Mouse (Mus musculus) thymus, adult 18-20 months (tissue): Measurements from ENCODE around the gene Cemip2.
"Not testable (repeated sequence)": the region's sequence is repeated elsewhere in the genome, so short reads cannot be mapped to it uniquely, and the experiment has no call there.

ENCODE experiments used
- DNase-seq, 2 experiments: peaks; one replicate each; pipeline ENCODE4 v3.0.0; 2022; ENCODE audit warnings: mixed read lengths in 2 of 2

The Cemip2 gene

GRCm38 (mm10) chr19:21818021-21818725 lies 40.0 kb downstream of the Cemip2 start:
- no peak for DNase-seq

GRCm38 (mm10) chr19:21819585-21819984 lies 41.4 kb downstream of the Cemip2 start:
- no peak for DNase-seq

GRCm38 (mm10) chr19:21820126-21820525 lies 42.0 kb downstream of the Cemip2 start:
- DNase-seq, result no peak

GRCm38 (mm10) chr19:21821877-21822276 lies 43.7 kb downstream of the Cemip2 start:
- DNase-seq, result no peak

- no peak for DNase-seq
These were observed 46.0 kb downstream of the Cemip2 start for GRCm38 (mm10) chr19:21824146-21824545.

DNA sequence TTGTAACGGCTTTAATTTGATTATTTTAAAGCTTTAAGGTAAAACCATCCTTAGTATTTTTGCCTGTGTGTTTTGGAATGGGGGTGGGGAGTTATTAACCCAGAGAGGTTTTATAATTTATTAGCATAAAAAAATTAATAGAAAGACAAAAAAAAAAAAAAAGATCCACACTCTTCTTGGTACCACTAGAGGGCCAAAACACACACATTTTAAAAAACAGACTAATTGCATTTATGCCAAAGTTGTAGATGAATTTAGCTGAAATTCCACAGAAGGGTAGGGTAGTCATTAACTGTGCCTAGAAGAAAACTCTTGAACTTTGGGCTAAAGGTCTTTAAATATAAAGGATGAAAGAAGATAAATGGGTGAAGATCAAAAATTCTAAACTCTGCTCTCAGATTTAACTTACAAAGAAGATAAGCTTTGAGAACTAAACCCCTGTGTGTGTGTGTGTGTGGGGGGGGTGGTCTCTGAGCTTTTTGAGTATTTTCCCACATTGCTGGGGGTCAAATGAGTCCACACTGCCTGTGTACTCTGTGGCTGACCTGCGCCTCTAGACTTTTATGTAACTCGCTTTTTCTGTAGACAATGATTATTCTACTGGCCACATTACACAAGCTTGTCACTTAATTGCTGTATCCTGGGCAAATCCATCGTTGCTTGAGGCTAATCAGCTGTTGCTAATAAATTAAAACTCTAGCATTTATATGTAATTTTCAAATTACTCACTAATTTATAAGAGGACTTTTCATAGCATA lies 47.2 kb downstream of the Cemip2 start:
- no peak for DNase-seq

GRCm38 (mm10) chr19:21833416-21833992 lies 55.4 kb downstream of the Cemip2 start:
- DNase-seq, result no peak

- no peak for DNase-seq
These were observed 56.8 kb downstream of the Cemip2 start for GRCm38 (mm10) chr19:21834952-21835351.

DNA sequence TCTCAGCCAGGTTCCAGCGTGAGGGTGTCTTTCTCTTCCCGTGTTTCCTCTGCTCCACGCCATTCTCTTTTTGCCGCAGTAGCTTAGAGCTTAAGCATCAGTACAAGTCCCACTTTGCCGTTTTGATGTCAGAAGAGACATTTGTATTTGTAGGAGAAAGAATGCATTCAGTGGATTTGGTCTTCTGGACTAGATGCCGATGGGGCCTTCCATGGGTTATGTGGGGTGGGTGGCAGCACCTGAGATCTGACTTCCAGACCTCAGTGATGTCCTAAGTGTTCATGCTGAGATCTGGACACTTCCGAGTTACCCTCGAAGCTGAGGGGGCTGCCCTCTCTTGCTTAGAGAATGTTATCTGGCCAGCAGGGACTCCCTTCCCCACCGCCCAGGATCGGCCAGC lies 72.6 kb downstream of the Cemip2 start:
- DNase-seq, result no peak

DNA sequence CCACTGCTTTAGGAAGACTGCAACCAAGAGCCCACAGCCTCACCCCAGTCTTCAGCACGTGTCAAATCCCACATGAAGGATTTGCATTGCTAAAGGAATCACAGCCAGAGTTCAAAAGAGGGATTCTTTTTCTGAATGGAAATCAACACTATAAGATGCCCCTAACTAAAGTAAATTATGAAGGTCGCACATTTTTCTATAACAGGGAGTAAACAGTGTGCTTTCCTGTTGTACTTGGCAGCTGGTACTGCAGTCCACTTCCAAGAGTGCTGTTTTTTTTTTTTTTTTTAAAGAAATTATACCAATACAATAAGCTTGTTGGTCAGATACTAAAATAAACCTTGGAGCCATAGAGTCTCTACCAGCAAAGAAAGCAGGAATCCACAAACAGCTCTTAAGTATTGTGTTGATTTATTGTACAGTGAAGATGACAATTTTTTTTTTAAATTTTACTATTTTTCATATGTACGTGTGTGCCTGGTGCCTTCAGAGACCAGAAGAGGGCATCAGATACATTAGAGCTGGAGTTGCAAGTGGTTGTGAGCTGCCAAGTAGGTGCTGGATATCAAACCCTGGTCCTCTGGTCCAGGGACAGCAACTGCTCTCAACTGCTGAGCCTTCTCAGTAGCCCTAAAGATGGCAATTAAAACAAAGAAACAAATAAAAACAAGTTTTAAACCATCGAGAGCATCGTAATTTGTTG lies 76.5 kb downstream of the Cemip2 start:
- DNase-seq, result no peak

GRCm38 (mm10) chr19:21855421-21856128 lies 77.4 kb downstream of the Cemip2 start:
- DNase-seq, result no peak

DNA sequence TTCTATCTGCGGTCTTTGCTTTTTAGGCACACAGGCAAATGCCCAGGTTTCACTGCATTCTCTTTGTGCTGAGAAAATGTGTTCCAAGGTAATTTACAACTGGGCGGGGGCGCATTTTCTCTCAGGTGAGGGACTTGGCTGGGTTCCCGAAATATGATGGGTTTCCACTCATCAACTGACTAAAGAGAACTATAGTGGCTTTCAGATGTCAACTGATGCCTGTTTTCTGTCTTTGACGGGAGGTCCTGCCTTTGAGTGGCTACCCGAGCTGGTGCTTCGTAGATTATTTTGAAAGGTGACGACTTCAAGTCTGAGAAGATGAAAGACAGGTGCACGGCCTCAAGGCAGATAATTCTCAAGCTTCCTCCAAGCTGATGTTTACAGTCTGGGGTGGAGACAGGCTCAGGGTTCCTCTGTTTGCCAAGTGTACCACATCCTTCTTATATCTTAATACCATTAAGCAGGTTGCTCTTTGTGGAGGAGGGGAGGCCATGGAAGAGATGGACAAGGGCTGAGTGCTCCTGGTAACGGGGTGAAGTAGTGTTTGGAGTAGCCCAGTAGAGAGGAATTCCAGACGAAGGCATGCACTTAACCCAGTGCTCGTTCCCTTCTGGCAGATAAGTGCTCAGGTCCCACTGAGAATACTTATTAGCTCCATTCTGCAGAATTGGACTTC lies 80.8 kb downstream of the Cemip2 start:
- DNase-seq, result no peak

- no peak for DNase-seq
These were observed 82.0 kb downstream of the Cemip2 start for GRCm38 (mm10) chr19:21860132-21860531.

- DNase-seq, result no peak
These were observed 82.8 kb downstream of the Cemip2 start for GRCm38 (mm10) chr19:21860894-21861293.

- no peak for DNase-seq
These were observed 84.3 kb downstream of the Cemip2 start for GRCm38 (mm10) chr19:21862289-21862990.

DNA sequence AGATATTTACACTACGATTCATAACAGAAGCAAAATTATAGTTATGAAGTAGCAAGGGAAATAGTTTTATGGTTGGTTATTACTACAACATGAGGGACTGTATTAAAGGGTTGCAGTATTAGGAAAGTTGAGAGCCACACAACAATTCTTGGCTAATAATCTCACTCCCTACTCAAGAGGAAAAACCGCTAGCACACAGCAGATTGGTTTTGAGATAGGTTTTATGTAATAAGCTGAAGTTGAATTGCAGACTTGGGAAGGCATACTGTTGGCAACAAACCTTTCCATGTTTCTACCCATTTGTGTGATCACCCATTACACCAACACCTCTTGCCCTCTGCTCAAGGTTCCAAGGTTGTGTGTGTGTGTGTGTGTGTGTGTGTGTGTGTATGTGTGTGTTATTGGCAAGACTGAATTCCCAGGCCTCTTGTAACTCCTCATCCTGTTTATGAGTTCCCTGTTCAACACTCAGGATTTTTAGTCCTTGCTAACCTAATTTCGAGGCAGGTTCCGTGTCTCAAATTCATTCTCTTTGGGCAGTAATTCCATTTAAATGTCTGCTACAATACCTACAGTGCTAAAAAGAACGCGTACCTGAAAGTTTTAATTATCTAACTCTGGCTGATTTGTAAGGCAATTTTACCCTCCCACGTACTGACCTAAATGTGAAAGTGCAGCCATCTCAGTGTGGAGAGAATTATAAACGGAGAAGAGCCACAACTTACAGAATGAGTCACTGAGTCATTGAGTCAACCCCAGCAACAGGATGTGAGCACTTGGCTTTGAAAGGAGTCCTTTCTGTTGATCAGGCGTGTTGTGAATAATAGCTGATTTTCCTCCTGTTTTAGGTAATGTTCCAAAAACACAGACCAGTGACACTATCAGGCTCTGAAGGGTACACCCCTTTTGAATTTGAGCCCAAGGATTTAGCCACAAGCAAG lies 85.1 kb downstream of the Cemip2 start:
- DNase-seq, result no peak

DNA sequence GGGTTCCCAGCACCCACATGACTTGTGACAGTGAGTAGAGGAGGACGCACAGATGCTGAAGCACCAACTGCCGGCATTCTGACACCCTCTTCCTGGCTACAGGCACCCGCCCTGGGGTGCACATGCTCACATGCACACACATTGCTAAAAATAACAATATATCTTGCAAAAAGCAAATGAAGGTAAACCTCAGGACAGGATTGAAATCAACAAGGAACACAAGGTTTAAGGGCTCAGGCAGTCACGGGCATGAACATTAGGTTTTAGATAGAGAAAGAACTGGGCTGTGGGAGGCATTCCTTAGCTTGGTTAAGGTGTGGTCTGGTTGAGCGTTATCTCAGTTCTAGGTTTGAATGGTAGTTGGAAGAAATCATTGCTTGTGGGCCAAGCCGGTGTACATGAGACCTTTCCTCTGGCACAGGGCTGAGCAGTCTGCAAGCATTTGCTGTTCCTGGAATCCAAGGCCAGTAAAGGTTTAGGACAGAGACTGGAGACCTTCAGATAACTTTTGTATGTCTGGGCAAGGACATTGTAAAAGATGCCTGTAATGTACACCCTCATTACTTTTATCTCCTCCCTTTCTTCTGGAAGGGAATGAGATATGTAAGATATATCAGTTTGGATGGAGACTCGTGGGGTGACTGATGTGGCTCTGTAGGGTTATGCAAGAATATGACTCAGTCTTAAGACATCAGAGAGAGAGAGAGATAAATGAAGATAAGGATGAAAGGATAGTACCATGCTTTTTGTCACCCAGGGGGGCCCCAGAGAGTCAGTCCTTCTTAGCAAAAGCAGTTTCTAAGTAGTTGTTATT lies 87.3 kb downstream of the Cemip2 start:
- no peak for DNase-seq

DNA sequence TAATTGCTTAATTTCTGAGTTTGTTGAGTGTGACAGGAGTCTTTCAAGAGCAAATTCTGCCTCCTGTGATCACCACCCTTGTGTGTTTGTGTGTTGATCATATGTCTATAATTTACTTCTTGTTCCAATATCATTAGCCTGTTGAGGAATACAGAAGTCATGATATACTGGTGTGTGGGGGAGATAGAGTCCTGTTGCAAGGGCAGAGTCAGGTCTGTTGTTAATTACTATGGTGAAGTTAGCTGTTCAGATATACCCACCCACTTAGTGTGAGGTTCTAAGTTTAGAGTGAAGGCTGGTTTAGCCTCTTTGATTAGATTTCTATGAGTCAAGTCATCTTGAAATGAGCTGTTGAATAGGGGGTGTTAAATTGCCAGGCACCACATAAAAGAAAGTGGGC lies 88.0 kb downstream of the Cemip2 start:
- DNase-seq, result no peak

GRCm38 (mm10) chr19:21866756-21867155 lies 88.6 kb downstream of the Cemip2 start:
- not testable (repeated sequence) for DNase-seq
